Mouse (Mus musculus) CH12.LX (cell line): ENCODE results near the gene Fam172a.

Experiments used
- CTCF ChIP-seq, 2 experiments: IDR thresholded peaks in 1 of 2; conservative IDR thresholded peaks in 1 of 2; 2 replicates each; pipeline ENCODE4 v1.5.1; 2011 to 2012; ENCODE audit warnings: low read depth in 2 of 2, low read length in 2 of 2, improper control_type of control experiment in 1 of 2, inconsistent platforms in 1 of 2, mild to moderate bottlenecking in 1 of 2, moderate library complexity in 1 of 2
- NRF1 ChIP-seq: IDR thresholded peaks from 2 replicates; pipeline ENCODE4 v1.6.1; 2014; ENCODE audit warnings: low read depth, mild to moderate bottlenecking, inconsistent platforms, low read length, improper control_type of control experiment, moderate library complexity

DNA sequence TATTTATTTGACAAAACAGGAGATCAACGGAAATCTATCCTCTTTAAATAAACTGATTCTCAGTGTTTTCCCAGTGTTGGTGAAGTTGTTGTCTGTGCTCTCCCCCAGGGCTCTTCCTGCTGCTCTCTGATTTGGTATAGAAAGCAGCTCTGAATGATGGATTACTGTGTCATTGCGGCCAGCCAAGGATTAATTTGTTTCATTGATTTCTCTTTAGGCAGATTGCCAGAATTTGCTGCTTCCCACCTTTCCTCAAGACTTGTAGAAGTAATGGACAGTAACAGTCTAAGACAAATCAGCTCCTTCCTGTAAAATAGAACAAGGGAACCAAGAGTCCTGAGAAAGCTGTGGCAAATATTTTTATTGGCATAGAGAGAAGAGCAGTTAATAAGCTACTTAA, 513.4 kb downstream of the Fam172a start:
- no peak for TF ChIP-seq NRF1
- TF ChIP-seq CTCF (conservative IDR thresholded peaks at IDR 0.05 in 1 of 2, IDR thresholded peaks at IDR 0.05 in 1 of 2; ENCODE audit: low read depth in 2 of 2, low read length in 2 of 2): no peak
